In the genomic region with DNA sequence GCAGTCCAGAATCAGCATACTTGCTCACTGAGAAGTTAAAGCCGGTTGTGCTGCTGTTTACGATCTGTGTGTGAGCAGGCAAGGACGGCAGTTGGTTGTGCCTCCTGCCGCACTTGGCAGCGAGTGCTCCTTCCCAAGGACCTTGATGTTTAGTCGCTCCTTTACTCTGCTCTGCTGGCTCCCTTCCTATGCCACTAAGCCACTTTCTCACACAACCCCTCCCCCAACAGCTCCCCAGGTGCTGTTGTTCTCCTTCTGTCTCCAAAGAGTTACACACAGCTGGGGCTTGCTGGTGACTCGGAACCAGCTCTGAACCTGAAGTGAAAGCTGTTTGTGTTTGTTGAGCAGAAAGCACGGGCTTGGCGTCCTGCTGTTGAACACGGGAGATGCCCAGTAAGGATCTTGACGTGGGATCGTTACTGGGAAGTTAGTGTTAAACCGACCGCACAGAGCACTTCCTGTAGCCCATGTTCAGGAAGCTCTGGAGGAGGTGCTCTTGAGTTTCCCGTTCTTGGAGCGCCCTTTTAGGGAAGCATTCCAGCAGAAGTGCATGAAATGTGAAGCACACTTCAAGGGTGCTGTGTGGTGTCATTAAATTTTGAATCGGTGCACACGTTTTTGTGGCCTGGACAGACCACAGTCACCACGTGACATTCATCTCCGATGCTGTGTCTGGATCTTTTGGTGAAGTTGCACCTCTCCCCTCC, we compare ENCODE assay signal across 8 mouse cellular contexts.
DNase-seq lines count a peak whose midpoint lies in the region; ATAC-seq lines count a peak whose summit lies in the region.

No protein-coding gene starts in this region.

- H3K27ac ChIP-seq in hindbrain, embryonic 10.5 days = peak overlapping the region; percentile 81
- peak overlapping the region; percentile 61; the same call in 1 of the 2 replicates for H3K27ac ChIP-seq in limb, embryonic 13.5 days
- H3K27ac ChIP-seq in midbrain, embryonic 12.5 days (replicated peaks) = 0 out of 2 replicates have a peak overlapping the region, but pooled peaks have one; percentile 12

- ATAC-seq in limb, embryonic 13.5 days (ENCODE audit: low FRiP score, low read depth) = peak; percentile 55
- ATAC-seq in midbrain, embryonic 12.5 days (ENCODE audit: low FRiP score, low read depth) = peak; percentile 52; the same call in 1 of the 2 replicates

- peaks cover 93% of the 10 kb centered on the region for H3K4me1 ChIP-seq in erythroblast, embryonic 14.5 days (ENCODE audit: control insufficient read depth)
- H3K4me1 ChIP-seq in hindbrain, embryonic 10.5 days (replicated peaks) = peaks cover 29% of the 10 kb centered on the region
- H3K4me1 ChIP-seq in limb, embryonic 13.5 days = peaks cover 33% of the 10 kb centered on the region
- peaks cover 15% of the 10 kb centered on the region for H3K4me1 ChIP-seq in midbrain, embryonic 12.5 days

- H3K9me3 ChIP-seq in erythroblast, embryonic 14.5 days (ENCODE audit: control insufficient read depth, low read length) = peaks cover 7% of the 10 kb centered on the region
- 0 out of 2 replicates have a peak, but pooled peaks cover 3% of the 10 kb centered on the region for H3K9me3 ChIP-seq in hindbrain, embryonic 10.5 days
- H3K9me3 ChIP-seq in limb, embryonic 13.5 days = peaks cover 2% of the 10 kb centered on the region; the same call in 1 of the 2 replicates
- peaks cover under 1% of the 10 kb centered on the region for H3K9me3 ChIP-seq in midbrain, embryonic 12.5 days

- peak overlapping the region; percentile 55 for H3K9ac ChIP-seq in limb, embryonic 13.5 days
- peak overlapping the region; percentile 47 for H3K9ac ChIP-seq in midbrain, embryonic 12.5 days (replicated peaks)

- H3K27me3 ChIP-seq in erythroblast, embryonic 14.5 days (ENCODE audit: control insufficient read depth) = no peaks in the 10 kb centered on the region
- peaks cover under 1% of the 10 kb centered on the region; the same call in 1 of the 2 replicates for H3K27me3 ChIP-seq in hindbrain, embryonic 10.5 days (ENCODE audit: insufficient read depth, poor library complexity, severe bottlenecking)
- peaks cover 4% of the 10 kb centered on the region; the same call in 1 of the 2 replicates for H3K27me3 ChIP-seq in limb, embryonic 13.5 days
- H3K27me3 ChIP-seq in midbrain, embryonic 12.5 days = peaks cover 30% of the 10 kb centered on the region

- peak overlapping the region; percentile 78 for H3K4me2 ChIP-seq in limb, embryonic 13.5 days (replicated peaks)
- peak overlapping the region; percentile 57 for H3K4me2 ChIP-seq in midbrain, embryonic 12.5 days (replicated peaks)

- WGBS in hindbrain, embryonic 10.5 days = 2% methylated on average over 20 of the region's 20 CpGs
- under 1% methylated on average over 20 of the region's 20 CpGs for WGBS in limb, embryonic 13.5 days
- WGBS in midbrain, embryonic 12.5 days = 3% methylated on average over 20 of the region's 20 CpGs

- peaks cover 92% of the 10 kb centered on the region for H3K36me3 ChIP-seq in erythroblast, embryonic 14.5 days (ENCODE audit: control insufficient read depth)
- H3K36me3 ChIP-seq in hindbrain, embryonic 10.5 days = peaks cover 4% of the 10 kb centered on the region; the same call in 1 of the 2 replicates
- H3K36me3 ChIP-seq in limb, embryonic 13.5 days = no peaks in the 10 kb centered on the region
- no peaks in the 10 kb centered on the region for H3K36me3 ChIP-seq in midbrain, embryonic 12.5 days

- DNase-seq in CD8-positive naive resting alpha-beta T cell, adult 2 months (ENCODE audit: low read depth in 2 of 2, low spot score in 2 of 2) = peak; percentile 55 to 71
- DNase-seq in adrenal gland, postnatal 14 days = peak; percentile 80
- peak; percentile 34 for DNase-seq in hindbrain, embryonic 10.5 days (ENCODE audit: low spot score)
- DNase-seq in spleen, postnatal 36 days (ENCODE audit: low spot score in 2 of 2) = peak; percentile 68 to 70
- no peak for DNase-seq in frontal cortex, postnatal 25 days (ENCODE audit: low spot score in 2 of 2)

- H3K4me3 ChIP-seq in erythroblast, embryonic 14.5 days (replicated peaks) = peak overlapping the region; percentile 86
- H3K4me3 ChIP-seq in hindbrain, embryonic 10.5 days = peak overlapping the region; percentile 47
- peak overlapping the region; percentile 41 for H3K4me3 ChIP-seq in limb, embryonic 13.5 days
- peak overlapping the region; percentile 27 for H3K4me3 ChIP-seq in midbrain, embryonic 12.5 days

Comparison
In these comparisons a context has a peak if more than half of its experiments do, and no peak if none do; other contexts are left out.
1. DNase-seq: peak in CD8-positive naive resting alpha-beta T cell, adult 2 months (2 of 2), adrenal gland, postnatal 14 days (single experiment), hindbrain, embryonic 10.5 days (single experiment) and spleen, postnatal 36 days (2 of 2); none in frontal cortex, postnatal 25 days (0 of 2).
2. H3K4me3 ChIP-seq: peak in every context shown above with its lines; median percentile 86 in erythroblast, embryonic 14.5 days; 47 in hindbrain, embryonic 10.5 days; 41 in limb, embryonic 13.5 days; 27 in midbrain, embryonic 12.5 days.
3. H3K27ac ChIP-seq: peak in every context shown above with its lines; median percentile 81 in hindbrain, embryonic 10.5 days; 61 in limb, embryonic 13.5 days; 12 in midbrain, embryonic 12.5 days.